Mouse (Mus musculus) cerebellum, adult 9-10 months (tissue): ENCODE data around the gene Zkscan5.
"Not testable (repeated sequence)": the region's sequence is repeated elsewhere in the genome, so short reads cannot be mapped to it uniquely, and the experiment has no call there.

ENCODE experiments used
- DNase-seq: peaks from one replicate; pipeline ENCODE4 v3.0.0; 2022

The Zkscan5 gene

GRCm38 (mm10) chr5:145214679-145215078 is 10.3 kb downstream of the Zkscan5 start:
- no peak for DNase-seq

- DNase-seq, result no peak
Observed at GRCm38 (mm10) chr5:145217746-145218145, 13.4 kb downstream of the Zkscan5 start.

GRCm38 (mm10) chr5:145218206-145218605 is 13.8 kb downstream of the Zkscan5 start:
- no peak for DNase-seq

GRCm38 (mm10) chr5:145218671-145219070 is 14.3 kb downstream of the Zkscan5 start:
- DNase-seq, result no peak

GRCm38 (mm10) chr5:145219981-145220380 is 15.6 kb downstream of the Zkscan5 start:
- DNase-seq, result no peak

DNA sequence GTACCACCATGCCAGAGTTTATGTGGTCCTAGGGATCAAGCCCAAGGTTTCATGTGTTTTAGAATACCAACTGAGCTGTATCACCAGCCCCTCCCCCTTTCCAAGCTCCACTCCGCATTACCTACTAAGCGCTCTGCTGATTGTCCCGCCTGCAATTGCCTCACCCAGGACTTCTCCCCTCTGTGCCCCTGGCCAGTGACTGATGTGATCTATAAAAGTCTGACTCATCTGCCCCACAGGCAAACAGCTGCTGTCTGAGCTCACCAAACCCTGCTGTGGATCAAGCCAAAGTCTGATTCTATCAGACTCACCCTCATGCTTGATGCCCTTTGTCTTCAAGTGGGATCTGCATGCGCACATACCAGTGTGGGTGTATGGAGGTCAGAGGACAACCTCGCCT is 18.5 kb downstream of the Zkscan5 start:
- DNase-seq, result no peak

DNA sequence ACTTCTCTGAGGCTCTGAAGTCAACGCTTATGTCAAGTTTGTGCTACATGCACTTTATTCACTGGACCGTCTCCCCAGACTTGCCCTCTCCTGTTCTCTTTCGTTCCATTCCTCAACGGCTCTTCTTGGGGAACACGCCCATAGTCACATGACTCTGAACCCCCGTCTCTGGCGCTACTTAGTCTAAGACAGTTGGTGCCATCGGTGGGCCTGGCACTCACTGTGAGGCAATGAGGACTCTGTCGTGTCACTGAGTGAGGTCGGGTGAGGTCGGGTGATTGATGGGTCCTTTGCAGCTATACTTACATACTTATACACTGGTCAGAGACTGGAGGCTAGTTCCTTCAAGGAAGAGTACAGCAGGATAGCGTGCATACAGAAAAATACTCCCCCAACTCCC is 19.0 kb downstream of the Zkscan5 start:
- no peak for DNase-seq

- no peak for DNase-seq
Observed at GRCm38 (mm10) chr5:145226453-145226852, 22.1 kb downstream of the Zkscan5 start.

GRCm38 (mm10) chr5:145229283-145229682 is 24.9 kb downstream of the Zkscan5 start:
- DNase-seq, result not testable (repeated sequence)

- DNase-seq, result no peak
Observed at GRCm38 (mm10) chr5:145230641-145231040, 26.3 kb downstream of the Zkscan5 start.

GRCm38 (mm10) chr5:145231367-145231871 is 27.1 kb downstream of the Zkscan5 start, which contains the start of gene Zfp655:
TSS of gene Zfp655 (plus strand) at chr5:145231715.
- peak; percentile 97 for DNase-seq

DNA sequence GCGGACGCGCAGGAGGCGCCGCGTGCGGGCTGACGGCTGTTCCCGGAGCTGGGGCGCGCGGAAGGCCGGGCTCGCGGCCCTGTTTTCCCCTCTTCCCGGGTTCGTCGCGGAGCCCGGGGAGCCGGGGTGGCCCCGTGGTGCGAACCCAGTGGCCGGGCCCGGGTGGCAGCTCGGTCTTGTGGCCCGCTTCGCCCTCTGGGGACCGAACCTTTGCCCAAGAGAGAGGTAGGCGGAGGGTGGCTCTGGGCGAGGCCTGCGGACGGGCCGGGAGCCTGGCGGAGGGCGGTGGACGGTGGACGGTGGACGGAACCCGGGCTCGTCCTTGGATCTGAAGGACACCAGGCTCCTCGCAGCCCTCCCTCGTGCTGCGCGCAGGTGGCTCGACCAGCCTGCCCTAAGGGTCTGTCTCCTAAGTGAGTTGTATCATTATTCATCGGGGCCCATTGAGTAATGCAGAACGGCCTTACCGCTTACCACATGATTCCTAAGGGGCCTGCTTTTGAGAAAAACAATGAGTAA is 27.6 kb downstream of the Zkscan5 start:
- DNase-seq, result no peak

DNA sequence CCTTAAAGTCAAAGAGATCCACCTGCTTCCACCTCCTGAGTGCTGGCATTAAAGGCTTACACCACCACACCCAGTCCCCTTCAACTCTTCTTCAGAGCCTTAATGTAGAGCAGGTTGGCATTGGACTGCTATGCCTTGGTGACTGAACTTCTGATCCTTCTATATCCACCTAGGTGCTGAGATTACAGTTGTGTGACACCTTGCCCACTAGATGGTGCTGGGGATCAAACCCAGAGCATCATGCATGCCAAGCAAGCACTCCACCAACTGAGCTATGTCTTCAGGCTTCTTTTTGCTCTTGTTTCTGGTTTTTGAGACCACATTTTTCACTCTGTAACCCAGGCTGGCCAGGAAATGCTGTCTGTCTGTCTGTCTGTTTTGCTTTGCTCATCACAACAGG is 30.3 kb downstream of the Zkscan5 start:
- peak; percentile 32 for DNase-seq

DNA sequence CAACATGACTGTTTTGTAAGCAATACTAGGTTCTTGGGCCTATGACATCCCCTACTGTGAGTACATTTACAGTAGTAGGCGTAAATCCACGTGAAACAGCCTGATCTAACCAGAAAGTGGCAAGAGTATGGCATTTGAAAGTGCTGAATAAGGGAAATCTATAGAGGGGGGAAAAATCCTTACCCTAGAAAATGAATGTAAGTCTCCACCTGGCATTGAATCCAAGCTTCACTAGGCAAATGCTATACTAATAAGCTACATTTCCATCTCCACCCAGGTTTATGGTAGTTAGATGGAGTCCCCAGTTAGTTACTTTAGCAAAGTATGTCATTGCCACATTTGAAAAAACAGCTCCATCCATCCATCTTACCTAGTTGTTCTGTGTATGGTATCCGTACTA is 45.2 kb downstream of the Zkscan5 start:
- DNase-seq, result no peak
